Mouse (Mus musculus) spleen, adult 2 months (tissue): ENCODE results near the gene Car2.

Experiments
- CTCF ChIP-seq: fragments of 200-500 bp; IDR thresholded peaks from 2 replicates; pipeline ENCODE4 v1.5.1; 2011; ENCODE audit warnings: mild to moderate bottlenecking, inconsistent platforms; ENCODE audit not compliant: insufficient read depth, insufficient read length, insufficient replicate concordance; ENCODE audit errors: extremely low read depth
- POLR2A ChIP-seq: fragments of 200-500 bp; IDR thresholded peaks from 2 replicates; pipeline ENCODE4 v1.6.1; 2011; ENCODE audit warnings: low read depth, low read length, inconsistent platforms

DNA sequence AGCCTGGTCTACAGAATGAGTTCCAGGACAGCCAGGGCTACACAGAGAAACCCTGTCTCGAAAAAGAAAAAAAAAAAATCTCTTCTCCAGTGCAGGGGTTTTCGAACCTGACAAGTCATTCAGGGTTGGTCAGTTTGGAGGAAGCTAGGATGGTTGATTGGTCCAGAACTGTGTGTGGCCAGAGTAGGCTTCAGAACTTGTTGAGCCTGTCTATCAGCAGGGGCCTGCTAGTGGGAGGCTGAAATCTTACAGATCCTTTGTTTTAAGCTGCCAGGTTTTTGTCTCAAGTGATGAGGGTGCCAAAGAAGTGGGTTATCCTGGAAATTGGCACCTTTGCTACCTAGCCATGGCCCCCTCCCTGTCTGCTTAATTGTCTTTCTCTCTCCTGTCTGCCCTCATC is 3.0 kb downstream of the Car2 start:
- TF ChIP-seq POLR2A, result no peak
- no peak for TF ChIP-seq CTCF
